Mouse (Mus musculus) lung, postnatal 0 days (tissue): ENCODE measurements around the gene Exosc3. TPM values are rescaled to one million over a fixed set of nuclear protein-coding genes. Genes with fewer than 3 reads are reported as not detected.

Experiments
- ATAC-seq: fragments of 200-750 bp; cut with Nextera tagmentation; 2 replicates; pipeline ENCODE4 v1.8.0; 2017; ENCODE audit warnings: moderate library complexity
- DNase-seq: peaks from one replicate; pipeline ENCODE4 v3.0.0-alpha.2; 2016; ENCODE audit warnings: low spot score
- H3K27ac ChIP-seq: fragments of 300-500 bp; sonication (generic); 2 replicates; pipeline ENCODE4 v1.5.1; 2014; ENCODE audit warnings: antibody characterized with exemption, mild to moderate bottlenecking, low read length, mixed read lengths
- H3K27me3 ChIP-seq: fragments of 300-500 bp; sonication (generic); replicated peaks from 2 replicates; pipeline ENCODE4 v1.6.1; 2014; ENCODE audit warnings: low read length, mixed read lengths; ENCODE audit not compliant: insufficient read depth
- H3K36me3 ChIP-seq: fragments of 300-500 bp; sonication (generic); 2 replicates; pipeline ENCODE4 v1.6.1; 2014; ENCODE audit warnings: low read length, mixed read lengths; ENCODE audit not compliant: insufficient read depth
- H3K4me1 ChIP-seq: fragments of 300-500 bp; sonication (generic); 2 replicates; pipeline ENCODE4 v1.6.1; 2014; ENCODE audit warnings: antibody characterized with exemption, low read depth, low read length, mixed read lengths; ENCODE audit not compliant: insufficient read depth
- H3K4me2 ChIP-seq: fragments of 300-500 bp; sonication (generic); replicated peaks from 2 replicates; pipeline ENCODE4 v1.6.1; 2014; ENCODE audit warnings: low read depth, mild to moderate bottlenecking, low read length, moderate library complexity, mixed read lengths
- H3K4me3 ChIP-seq: fragments of 300-500 bp; sonication (generic); 2 replicates; pipeline ENCODE4 v1.5.1; 2014; ENCODE audit warnings: low read depth, low read length
- H3K9ac ChIP-seq: fragments of 300-500 bp; sonication (generic); replicated peaks from 2 replicates; pipeline ENCODE4 v1.6.1; 2014; ENCODE audit warnings: low read depth, mild to moderate bottlenecking
- H3K9me3 ChIP-seq: fragments of 300-500 bp; sonication (generic); 2 replicates; pipeline ENCODE4 v1.6.1; 2016; ENCODE audit warnings: low read length, mixed read lengths
- CTCF ChIP-seq: IDR thresholded peaks from 2 replicates; pipeline ENCODE4 v1.5.1; 2016; ENCODE audit warnings: antibody characterized with exemption, mild to moderate bottlenecking
- EP300 ChIP-seq: IDR thresholded peaks from 2 replicates; pipeline ENCODE4 v1.6.1; 2016; ENCODE audit warnings: antibody characterized with exemption, mild to moderate bottlenecking, control low read depth
- WGBS: fragments of 180-500 bp; shearing (Covaris S2); extraction: QIAGEN DNeasy Blood & Tissue Kit; methylation state at CpG from one replicate; pipeline ENCODE4 v1.1.7; 2014; 5-methylcytosine and 5-hydroxymethylcytosine counted together
- polyA plus RNA-seq: library from polyadenylated mRNA; unstranded; fragments of >200 nt; fragmentation: Nextera tagmentation; extraction: Ambion mirVana; gene quantifications from 2 replicates; pipeline ENCODE4 v1.2.1, GENCODE M21; 2015

Exosc3 gene
- polyA plus RNA-seq, 1 experiment from 2014 or later: 44.5 TPM

GRCm38 (mm10) chr4:45374879-45375278 lies 32.3 kb upstream of the Exosc3 start:
- Histone ChIP-seq H3K27me3 (no peaks in the 10 kb centered on the region), H3K4me2 (no peak overlapping the region), H3K36me3 (peaks cover 31% of the 10 kb centered on the region), H3K9me3 (no peaks in the 10 kb centered on the region), H3K4me3 (no peak overlapping the region), H3K27ac (no peak overlapping the region), H3K4me1 (no peaks in the 10 kb centered on the region), H3K9ac (no peak overlapping the region)
- DNase-seq (peak; percentile 38), ATAC-seq (no peak)
- WGBS: 53% methylated on average over 5 of the region's 5 CpGs
- TF ChIP-seq EP300 (peak; percentile 54; the same call in 1 of the 2 replicates), CTCF (no peak)

- Histone ChIP-seq H3K27ac (peak overlapping the region; percentile 65), H3K27me3 (no peaks in the 10 kb centered on the region), H3K4me1 (no peaks in the 10 kb centered on the region), H3K36me3 (peaks cover 26% of the 10 kb centered on the region), H3K4me2 (no peak overlapping the region), H3K4me3 (no peak overlapping the region), H3K9ac (no peak overlapping the region), H3K9me3 (no peaks in the 10 kb centered on the region)
- ATAC-seq (peak; percentile 98), DNase-seq (peak; percentile 85)
- TF ChIP-seq EP300 (peak; percentile 96), CTCF (no peak)
- WGBS: 60% methylated on average over 3 of the region's 3 CpGs
Measured at GRCm38 (mm10) chr4:45371261-45371660, 28.7 kb upstream of the Exosc3 start.

DNA sequence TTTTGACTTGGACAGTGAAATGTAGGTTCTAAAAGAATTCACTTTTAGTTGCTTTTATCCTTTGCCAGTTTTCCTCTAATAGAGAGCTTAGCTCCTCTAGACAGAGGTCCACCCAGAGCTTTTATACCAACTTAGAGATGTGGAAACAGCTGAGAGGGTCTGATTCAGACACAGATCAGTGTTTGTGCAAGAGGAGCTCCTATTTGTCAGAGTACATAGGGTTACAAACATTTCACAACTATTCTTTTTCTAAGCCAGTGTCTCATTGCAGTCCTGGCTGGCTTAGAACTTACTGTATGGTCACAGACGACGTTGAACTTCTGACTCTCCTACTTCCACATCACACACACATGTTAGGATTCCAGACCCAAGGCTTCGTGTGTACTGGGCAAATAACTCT lies 14.1 kb upstream of the Exosc3 start:
- Histone ChIP-seq H3K36me3 (no peaks in the 10 kb centered on the region; the same call in 1 of the 2 replicates), H3K4me3 (no peak overlapping the region), H3K9me3 (no peaks in the 10 kb centered on the region), H3K4me1 (no peaks in the 10 kb centered on the region), H3K9ac (no peak overlapping the region), H3K27me3 (no peaks in the 10 kb centered on the region), H3K4me2 (no peak overlapping the region), H3K27ac (no peak overlapping the region)
- no peak for TF ChIP-seq CTCF
- no peak for TF ChIP-seq EP300
- 75% methylated on average over 3 of the region's 3 CpGs for WGBS
- DNase-seq (no peak), ATAC-seq (no peak; the same call in 1 of the 2 replicates)

- WGBS: under 1% methylated on average over 32 of the region's 42 CpGs
- peak; percentile 80 for TF ChIP-seq CTCF
- TF ChIP-seq EP300: no peak
- Histone ChIP-seq H3K4me2 (peak within 1 kb of the TSS; percentile 70), H3K9ac (peak within 1 kb of the TSS; percentile 95), H3K36me3 (no peaks in the 10 kb centered on the region), H3K9me3 (no peaks in the 10 kb centered on the region), H3K27me3 (no peaks in the 10 kb centered on the region), H3K4me3 (peak within 1 kb of the TSS; percentile 93), H3K4me1 (peaks cover 5% of the 10 kb centered on the region; the same call in 1 of the 2 replicates), H3K27ac (peak within 1 kb of the TSS; percentile 98)
- DNase-seq: peak; percentile 94
- peak; percentile 96 for ATAC-seq
Measured at GRCm38 (mm10) chr4:45341669-45342249, 773 bp downstream of the Exosc3 start, which contains the start of gene Dcaf10. Gene Dcaf10 (plus strand): TSS chr4:45342101.

GRCm38 (mm10) chr4:45341226-45341625 lies 1.3 kb downstream of the Exosc3 start:
- H3K9ac ChIP-seq: peak overlapping the region; percentile 95; the same call in 1 of the 2 replicates
- H3K4me2 ChIP-seq: peak overlapping the region; percentile 70
- no peaks in the 10 kb centered on the region for H3K9me3 ChIP-seq
- no peak for TF ChIP-seq EP300
- TF ChIP-seq CTCF: no peak
- H3K27me3 ChIP-seq: no peaks in the 10 kb centered on the region
- H3K4me1 ChIP-seq: peaks cover 5% of the 10 kb centered on the region; the same call in 1 of the 2 replicates
- ATAC-seq (no peak), DNase-seq (peak; percentile 8)
- WGBS: 66% methylated on average over 9 of the region's 9 CpGs
- no peaks in the 10 kb centered on the region for H3K36me3 ChIP-seq
- peak overlapping the region; percentile 93; the same call in 1 of the 2 replicates for H3K4me3 ChIP-seq
- H3K27ac ChIP-seq: peak overlapping the region; percentile 98

DNA sequence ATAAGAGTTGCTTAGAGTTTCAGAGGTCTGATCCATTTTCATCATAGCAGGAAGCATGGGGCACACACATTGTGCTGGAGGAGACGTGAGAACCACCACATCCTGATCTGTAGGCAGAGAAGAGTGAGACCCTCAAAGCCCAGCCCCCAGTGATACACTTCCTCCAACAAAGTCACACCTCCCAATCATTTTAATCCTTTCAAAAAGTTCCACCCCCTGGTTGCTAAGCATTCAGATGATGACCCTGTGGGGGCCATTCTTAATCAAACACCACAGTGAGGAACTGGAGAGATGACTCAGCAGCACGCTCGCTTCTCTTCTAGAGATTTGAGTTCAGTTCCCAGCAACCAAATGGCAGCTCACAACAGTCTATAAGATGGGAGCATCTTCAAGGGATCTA lies 10.1 kb downstream of the Exosc3 start:
- Histone ChIP-seq H3K27me3 (no peaks in the 10 kb centered on the region), H3K4me3 (no peak overlapping the region), H3K9me3 (no peaks in the 10 kb centered on the region), H3K4me1 (no peaks in the 10 kb centered on the region), H3K9ac (no peak overlapping the region), H3K4me2 (no peak overlapping the region), H3K27ac (no peak overlapping the region), H3K36me3 (no peaks in the 10 kb centered on the region)
- ATAC-seq (no peak), DNase-seq (no peak)
- 49% methylated on average over 3 of the region's 3 CpGs for WGBS
- TF ChIP-seq CTCF (no peak), EP300 (no peak)
